Mouse (Mus musculus) layer of hippocampus, adult 9-10 months (tissue): ENCODE measurements around the gene Nt5c3.
"Not testable (repeated sequence)": the region's sequence is repeated elsewhere in the genome, so short reads cannot be mapped to it uniquely, and the experiment has no call there.

ENCODE experiments used
- DNase-seq: peaks from one replicate; pipeline ENCODE4 v3.0.0; 2022; ENCODE audit warnings: low spot score

Nt5c3 gene

DNA sequence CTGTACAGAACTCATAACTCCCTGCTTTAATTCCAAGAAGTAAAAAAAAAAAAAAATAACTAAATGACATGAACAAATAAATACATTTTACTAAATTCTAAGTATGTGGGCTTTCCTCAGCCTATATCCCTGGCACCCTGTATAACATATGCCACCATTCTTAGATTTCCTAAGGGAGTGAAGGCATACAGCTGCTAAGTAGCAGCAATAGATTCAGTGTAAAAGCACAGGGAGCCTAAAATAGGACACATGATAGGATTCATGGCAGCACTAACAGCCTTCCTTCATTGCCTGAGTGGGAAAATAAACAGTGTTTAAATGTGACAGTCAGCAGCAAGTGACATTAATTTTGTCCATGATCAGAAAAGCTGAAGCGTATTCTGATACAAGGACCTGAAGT, 19.4 kb downstream of the Nt5c3 start:
- DNase-seq: no peak

DNA sequence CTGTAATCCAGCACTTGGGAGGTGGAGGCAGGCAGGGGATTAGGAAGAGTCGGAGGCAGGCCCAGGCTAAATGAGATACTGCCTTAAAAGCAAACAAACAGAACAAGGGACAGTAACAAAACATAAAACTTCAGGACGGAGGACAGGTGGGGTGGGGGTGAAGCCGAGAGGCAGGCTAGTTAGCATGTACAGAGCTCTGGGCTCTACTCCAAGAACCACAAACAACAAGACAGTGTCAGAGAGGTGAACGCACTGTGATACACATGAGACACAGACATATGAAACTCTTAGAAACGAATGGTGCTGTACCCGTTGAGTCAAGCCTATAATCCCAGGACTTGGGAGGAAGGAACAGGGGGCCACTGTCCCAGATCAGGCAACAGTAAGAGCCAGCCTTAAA, 19.9 kb downstream of the Nt5c3 start:
- DNase-seq: no peak

- DNase-seq: no peak
These were observed 20.9 kb downstream of the Nt5c3 start for GRCm38 (mm10) chr6:56902606-56903520.

DNA sequence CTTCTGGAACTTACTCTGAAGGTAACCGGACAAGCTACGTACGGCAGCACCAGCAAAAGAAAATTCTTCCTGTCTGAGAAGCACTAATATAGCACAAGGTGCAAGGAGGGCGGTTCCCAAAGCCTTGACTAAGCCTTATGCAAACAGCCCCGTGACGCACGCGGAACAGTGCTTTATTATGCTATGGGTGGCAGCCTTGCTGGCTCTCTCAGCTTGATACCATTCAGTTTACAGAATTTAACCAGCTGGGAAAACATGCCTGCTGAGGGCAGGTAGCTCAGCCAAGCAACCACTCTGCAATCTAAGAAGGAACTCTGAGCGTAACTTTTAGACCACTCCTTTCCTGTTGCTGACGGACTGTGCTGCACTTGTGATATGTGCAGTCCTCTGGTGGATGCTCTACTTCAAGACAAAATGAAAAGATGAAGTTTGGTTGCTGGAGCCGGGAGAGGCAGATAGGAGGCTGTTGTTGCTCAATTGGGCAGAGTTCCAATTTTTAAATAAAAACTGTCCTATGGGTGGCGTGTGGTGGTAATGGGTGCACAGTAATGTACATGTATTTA, 21.8 kb downstream of the Nt5c3 start:
- no peak for DNase-seq

DNA sequence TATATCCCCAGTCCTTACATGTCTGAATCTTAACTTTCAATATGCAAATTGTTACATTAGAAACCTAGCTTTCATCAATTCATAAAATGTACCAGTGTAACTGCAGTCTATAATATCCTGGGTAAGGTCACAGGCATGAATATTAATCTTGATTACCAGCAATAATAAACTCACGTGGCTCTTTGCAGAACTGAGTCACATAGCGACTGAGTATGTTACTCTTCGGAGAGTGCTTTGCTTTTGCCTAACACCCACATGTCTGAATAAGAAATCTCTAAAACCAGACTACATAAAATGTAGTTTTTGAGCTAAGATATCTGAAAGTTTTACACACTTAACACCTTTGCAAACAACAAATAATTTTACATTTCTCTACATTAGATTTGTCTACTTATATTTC, 22.4 kb downstream of the Nt5c3 start:
- no peak for DNase-seq

- DNase-seq: no peak
These were observed 24.1 kb downstream of the Nt5c3 start for GRCm38 (mm10) chr6:56899601-56900000.

GRCm38 (mm10) chr6:56890762-56891161, 33.0 kb downstream of the Nt5c3 start:
- no peak for DNase-seq

DNA sequence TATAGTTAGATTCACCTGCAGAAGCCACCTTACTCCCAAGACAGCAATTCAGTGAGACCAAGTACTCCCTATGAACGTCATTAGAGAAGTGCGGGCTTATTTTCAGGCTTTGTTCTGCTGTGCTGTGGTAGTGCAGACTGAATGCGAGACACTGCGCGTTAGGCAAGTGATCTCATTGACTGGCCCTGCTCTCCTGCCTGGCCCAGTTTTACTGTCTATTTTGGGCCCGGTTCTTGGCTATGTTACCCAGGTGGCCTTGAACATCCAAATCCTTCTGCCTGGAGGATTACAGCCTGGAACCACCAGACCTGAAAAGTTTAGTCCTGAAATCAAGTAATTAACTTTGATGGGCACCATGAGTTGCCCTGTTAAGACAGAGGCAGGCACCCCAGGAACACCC, 35.2 kb downstream of the Nt5c3 start:
- no peak for DNase-seq

DNA sequence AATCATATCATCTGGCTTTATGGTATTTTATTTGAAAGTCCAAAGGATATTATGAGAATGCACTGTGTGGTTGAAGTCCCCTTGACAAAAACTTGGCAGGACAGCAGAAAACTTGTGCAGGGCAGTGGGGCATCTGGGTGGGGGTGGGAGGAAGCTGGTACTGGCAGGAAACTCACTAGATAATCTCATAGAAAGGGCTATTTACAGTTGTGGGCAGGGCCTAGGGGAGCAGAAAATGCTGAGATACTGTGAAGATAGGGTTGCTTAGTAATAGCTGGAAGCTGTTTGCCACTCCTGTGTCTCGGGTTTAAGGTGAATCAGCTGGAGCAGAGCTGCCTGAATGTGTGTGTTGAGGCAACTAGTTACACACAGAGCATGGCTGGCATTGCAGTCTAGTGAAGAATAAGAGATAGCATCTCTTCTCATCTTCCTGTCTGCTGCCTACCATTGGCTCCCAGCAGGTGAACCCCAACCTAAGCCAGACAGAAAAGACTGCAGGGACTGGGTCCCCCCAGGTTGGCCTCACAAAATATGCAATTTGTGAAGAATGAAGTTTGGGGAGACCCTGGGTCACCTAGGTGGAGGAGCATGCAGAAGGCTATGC, 44.3 kb downstream of the Nt5c3 start:
- no peak for DNase-seq

- no peak for DNase-seq
These were observed 45.7 kb downstream of the Nt5c3 start for GRCm38 (mm10) chr6:56877985-56878384.

- no peak for DNase-seq
These were observed 46.9 kb downstream of the Nt5c3 start for GRCm38 (mm10) chr6:56876870-56877269.

DNA sequence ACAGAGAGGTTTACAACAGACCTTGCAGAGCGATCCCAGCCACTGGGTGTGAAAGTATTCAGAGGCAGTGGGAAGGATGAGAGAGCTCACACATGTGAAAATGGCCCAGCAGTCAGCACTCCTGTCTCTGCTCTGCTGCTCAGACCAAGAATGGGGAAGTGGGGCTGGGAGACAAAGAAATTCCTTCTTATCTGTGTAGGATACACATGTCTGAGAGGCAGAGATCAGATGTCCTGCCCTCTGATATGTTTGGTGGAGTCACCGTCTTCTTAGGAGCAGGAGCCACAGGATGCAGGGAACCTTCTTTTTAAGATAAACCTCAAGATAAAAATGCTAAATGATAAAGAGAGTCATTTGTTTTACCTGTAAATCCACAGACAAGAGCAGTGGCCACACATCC, 53.7 kb downstream of the Nt5c3 start:
- no peak for DNase-seq

GRCm38 (mm10) chr6:56868565-56868964, 55.2 kb downstream of the Nt5c3 start:
- DNase-seq: no peak

DNA sequence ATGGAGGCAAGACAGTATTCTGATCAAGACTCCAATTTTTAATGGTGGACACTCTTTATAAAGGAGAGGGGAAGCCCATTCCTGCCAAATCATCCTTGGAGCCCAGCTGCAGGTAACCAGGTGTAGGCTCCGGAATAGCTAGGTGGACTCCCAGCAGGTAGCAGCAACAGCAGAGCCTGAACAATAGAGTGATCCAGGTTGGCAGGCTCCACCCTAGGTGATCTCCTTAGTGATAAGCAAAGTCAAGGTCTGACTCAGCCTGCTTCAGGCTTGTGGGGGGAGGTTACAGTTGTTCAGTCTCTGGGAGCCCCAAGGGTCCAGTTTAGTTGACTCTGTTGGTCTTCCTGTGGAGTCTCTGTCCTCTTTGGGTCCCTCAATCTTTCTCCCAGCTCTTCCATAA, 56.8 kb downstream of the Nt5c3 start:
- not testable (repeated sequence) for DNase-seq

DNA sequence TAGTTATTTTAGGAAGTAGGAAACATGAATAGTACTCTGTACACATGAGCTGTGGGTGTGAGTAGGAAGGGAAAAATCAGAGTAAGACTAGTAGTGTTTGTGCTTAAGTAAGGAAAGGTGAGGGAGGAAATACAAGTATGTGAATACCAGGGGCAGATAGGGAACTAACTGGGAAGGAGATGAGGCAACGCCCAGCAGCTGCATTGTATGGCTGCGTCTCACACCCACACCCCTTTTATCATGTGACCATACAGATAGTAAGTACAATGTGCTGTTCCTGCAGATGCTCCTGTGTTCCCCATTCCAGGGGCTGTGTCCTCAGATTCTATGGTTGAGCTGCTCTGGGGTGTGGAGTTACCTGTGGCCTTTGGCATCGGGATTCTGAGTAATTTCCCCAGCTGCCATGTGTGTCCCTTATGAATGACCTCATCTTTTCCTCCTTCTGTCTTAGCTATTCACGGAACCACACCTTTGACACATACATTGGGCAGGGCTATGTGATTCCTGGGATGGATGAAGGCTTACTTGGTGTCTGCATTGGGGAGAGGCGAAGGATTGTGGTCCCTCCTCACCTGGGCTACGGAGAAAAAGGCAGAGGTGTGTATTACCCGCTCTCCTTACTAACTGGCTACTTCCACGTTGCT, 63.4 kb downstream of the Nt5c3 start:
- no peak for DNase-seq

GRCm38 (mm10) chr6:56856748-56857147, 67.0 kb downstream of the Nt5c3 start:
- no peak for DNase-seq

- DNase-seq: no peak
These were observed 68.9 kb downstream of the Nt5c3 start for GRCm38 (mm10) chr6:56854803-56855202.

DNA sequence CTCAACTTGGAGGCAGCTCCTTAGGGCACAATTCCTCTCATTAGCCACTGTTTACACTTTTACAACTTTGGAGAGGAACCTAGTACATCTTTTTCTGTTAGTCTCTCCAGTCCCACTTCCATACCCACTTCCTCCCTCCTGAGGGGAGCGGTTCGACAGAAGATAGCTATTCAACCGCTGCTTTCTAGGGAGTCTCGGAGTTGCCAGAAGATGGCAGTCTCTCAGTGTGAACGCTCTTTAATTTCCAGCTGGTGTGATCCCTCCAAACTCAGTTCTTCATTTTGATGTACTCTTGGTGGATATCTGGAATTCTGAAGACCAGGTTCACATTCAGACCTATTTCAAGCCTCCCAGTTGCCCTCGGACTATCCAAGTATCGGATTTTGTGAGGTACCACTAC, 73.4 kb downstream of the Nt5c3 start:
- no peak for DNase-seq

- DNase-seq: no peak
These were observed 74.8 kb downstream of the Nt5c3 start for GRCm38 (mm10) chr6:56848974-56849373.

DNA sequence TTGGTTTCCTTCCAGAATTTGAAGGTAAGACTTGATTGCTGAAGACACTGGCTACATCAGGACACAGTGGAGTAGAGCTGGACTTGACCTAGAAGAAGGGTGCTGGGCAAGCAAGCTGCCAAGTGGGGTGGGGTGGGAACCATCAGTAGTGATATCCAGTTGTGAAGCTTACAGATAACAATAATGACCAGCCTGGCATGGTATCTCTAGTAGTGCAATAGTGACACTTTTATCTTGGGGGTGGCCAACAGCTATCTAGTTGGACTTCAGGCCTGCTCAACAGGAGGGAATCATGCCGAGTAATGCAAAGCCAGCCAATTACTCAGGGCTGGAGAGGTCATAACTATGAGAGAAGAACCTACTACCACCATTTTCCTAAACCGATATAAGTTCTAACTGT, 79.4 kb downstream of the Nt5c3 start:
- DNase-seq: no peak

DNA sequence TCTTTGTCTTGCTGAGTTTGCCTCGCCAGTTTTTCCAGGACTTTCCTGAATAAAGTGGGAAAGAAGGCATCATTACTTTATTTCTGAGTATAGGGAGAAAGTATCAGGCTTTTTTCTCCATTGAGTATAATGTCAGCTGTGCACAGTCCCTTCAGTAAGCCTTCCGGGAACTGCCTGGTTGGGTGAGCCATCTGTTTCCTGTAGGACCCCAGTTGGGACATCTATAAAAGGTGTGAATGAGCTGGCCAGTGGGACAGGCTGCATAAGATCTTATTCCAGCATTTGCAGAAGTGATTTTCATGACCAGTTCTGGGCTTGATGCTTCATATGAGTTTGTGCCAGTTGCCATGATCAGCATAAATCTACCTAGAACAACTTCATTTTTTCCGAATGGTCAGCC, 80.5 kb downstream of the Nt5c3 start:
- DNase-seq: no peak

DNA sequence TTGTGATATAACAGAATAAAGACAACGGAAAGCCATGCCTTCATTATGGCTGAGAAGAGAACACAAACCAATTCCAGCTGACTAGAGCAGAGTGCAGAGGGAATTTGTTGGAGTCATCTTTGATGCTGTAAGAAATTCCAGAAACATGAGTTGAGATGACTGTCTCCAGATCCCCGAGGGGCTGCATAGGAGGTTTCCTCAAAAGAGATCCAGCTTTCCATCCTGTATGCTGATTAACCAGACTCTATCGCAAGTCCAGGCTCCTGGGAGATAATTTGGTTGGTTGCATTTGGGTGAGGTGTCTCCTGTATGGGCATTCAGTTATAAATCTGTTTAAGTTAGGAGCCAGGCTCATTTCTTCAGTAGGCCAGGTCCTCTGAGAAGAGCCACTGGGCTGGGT, 86.1 kb downstream of the Nt5c3 start:
- DNase-seq: no peak

- no peak for DNase-seq
These were observed 86.6 kb downstream of the Nt5c3 start for GRCm38 (mm10) chr6:56837166-56837565.
